Mouse (Mus musculus) MEL (cell line): ENCODE measurements at regions not wholly inside any gene's neighbourhood (a gene's known extent, or its start where the extent isn't known, plus 50 kb on each side); places are given as distances from the start of the nearest gene placed in this dataset.
A peak's percentile ranks its signal among the peaks of the same experiment; 100 is the strongest.

ENCODE experiments used
- DNase-seq: peaks from one replicate; pipeline ENCODE4 v3.0.0; 2011; ENCODE audit warnings: low read depth, low spot score
- H3K27ac ChIP-seq: 2 replicates; pipeline ENCODE4 v1.5.1; 2012; ENCODE audit warnings: low read depth, mild to moderate bottlenecking, control low read depth, low read length, moderate library complexity; ENCODE audit not compliant: control insufficient read depth
- H3K27me3 ChIP-seq, 2 experiments: fragments of 150-350 bp in 1 of 2; sonication (generic) in 1 of 2; 2 replicates each; pipeline ENCODE4 v1.6.1; 2012; ENCODE audit warnings: low read length in 2 of 2, mild to moderate bottlenecking in 2 of 2, improper control_type of control experiment in 1 of 2, moderate library complexity in 1 of 2; ENCODE audit not compliant: insufficient read depth in 2 of 2, control insufficient read depth in 1 of 2
- H3K36me3 ChIP-seq, 2 experiments: 2 replicates each; pipeline ENCODE4 v1.6.1; 2012 to 2014; ENCODE audit warnings: low read length in 2 of 2, improper control_type of control experiment in 1 of 2, inconsistent platforms in 1 of 2, mild to moderate bottlenecking in 1 of 2; ENCODE audit not compliant: insufficient read depth in 2 of 2, control insufficient read depth in 1 of 2
- H3K4me1 ChIP-seq, 2 experiments: fragments of 150-350 bp in 1 of 2; sonication (generic) in 1 of 2; 2 replicates each; pipeline ENCODE4 v1.6.1; 2012; ENCODE audit warnings: low read length in 2 of 2, improper control_type of control experiment in 1 of 2, mild to moderate bottlenecking in 1 of 2; ENCODE audit not compliant: insufficient read depth in 2 of 2, control insufficient read depth in 1 of 2
- H3K4me3 ChIP-seq, 2 experiments: fragments of 150-350 bp in 1 of 2; sonication (generic) in 1 of 2; 2 replicates each; pipeline ENCODE4 v1.5.1; 2012; ENCODE audit warnings: low read depth in 2 of 2, low read length in 2 of 2, mild to moderate bottlenecking in 2 of 2, moderate library complexity in 2 of 2, control low read depth in 1 of 2, improper control_type of control experiment in 1 of 2; ENCODE audit not compliant: control insufficient read depth in 1 of 2, insufficient read depth in 1 of 2
- H3K79me2 ChIP-seq: 2 replicates; pipeline ENCODE4 v1.6.1; 2012; ENCODE audit warnings: mild to moderate bottlenecking, low read length, moderate library complexity; ENCODE audit not compliant: control insufficient read depth, poor library complexity, insufficient read depth
- H3K9ac ChIP-seq: 2 replicates; pipeline ENCODE4 v1.6.1; 2012; ENCODE audit warnings: low read depth, mild to moderate bottlenecking, control low read depth, low read length, moderate library complexity; ENCODE audit not compliant: control insufficient read depth, poor library complexity, severe bottlenecking
- H3K9me3 ChIP-seq: fragments of 150-350 bp; sonication (generic); replicated peaks from 2 replicates; pipeline ENCODE4 v1.6.1; 2012; ENCODE audit warnings: mild to moderate bottlenecking, low read length, improper control_type of control experiment, moderate library complexity; ENCODE audit not compliant: insufficient read depth
- BHLHE40 ChIP-seq: IDR thresholded peaks from 2 replicates; pipeline ENCODE4 v1.6.1; 2012; ENCODE audit warnings: low read depth, mild to moderate bottlenecking, inconsistent platforms, low read length, improper control_type of control experiment, borderline replicate concordance
- CHD2 ChIP-seq: IDR thresholded peaks from 2 replicates; pipeline ENCODE4 v1.6.1; 2011; ENCODE audit warnings: low read length, improper control_type of control experiment
- MAFK ChIP-seq: IDR thresholded peaks from 2 replicates; pipeline ENCODE4 v1.6.1; 2011; ENCODE audit warnings: low read depth, mild to moderate bottlenecking, low read length, improper control_type of control experiment, borderline replicate concordance
- MAX ChIP-seq: IDR thresholded peaks from 2 replicates; pipeline ENCODE4 v1.6.1; 2011; ENCODE audit warnings: low read length, improper control_type of control experiment
- MXI1 ChIP-seq: IDR thresholded peaks from 2 replicates; pipeline ENCODE4 v1.6.1; 2011; ENCODE audit warnings: mild to moderate bottlenecking, low read depth, low read length, improper control_type of control experiment
- NELFE ChIP-seq: IDR thresholded peaks from 2 replicates; pipeline ENCODE4 v1.6.1; 2011; ENCODE audit warnings: low read depth, low read length, improper control_type of control experiment
- NRF1 ChIP-seq: IDR thresholded peaks from 2 replicates; pipeline ENCODE4 v1.6.1; 2014; ENCODE audit warnings: low read depth, mild to moderate bottlenecking, inconsistent platforms, low read length, improper control_type of control experiment, moderate library complexity; ENCODE audit not compliant: poor library complexity, insufficient read depth, severe bottlenecking
- POLR2A ChIP-seq, 2 experiments: IDR thresholded peaks; 2 replicates each; pipeline ENCODE4 v1.6.1; 2011 to 2012; ENCODE audit warnings: low read length in 2 of 2, mild to moderate bottlenecking in 2 of 2, control low read depth in 1 of 2, improper control_type of control experiment in 1 of 2, low read depth in 1 of 2, moderate library complexity in 1 of 2; ENCODE audit not compliant: control insufficient read depth in 1 of 2, insufficient read depth in 1 of 2, poor library complexity in 1 of 2
- POLR2AphosphoS5 ChIP-seq: IDR thresholded peaks from 2 replicates; pipeline ENCODE4 v1.6.1; 2012; ENCODE audit warnings: low read depth, borderline replicate concordance, mild to moderate bottlenecking, inconsistent platforms, low read length, moderate library complexity, mixed read lengths
- SMC3 ChIP-seq: IDR thresholded peaks from 2 replicates; pipeline ENCODE4 v1.6.1; 2011; ENCODE audit warnings: low read depth, low read length, improper control_type of control experiment
- USF1 ChIP-seq: IDR thresholded peaks from 2 replicates; pipeline ENCODE4 v1.6.1; 2014; ENCODE audit warnings: low read depth, mild to moderate bottlenecking, inconsistent platforms, low read length, improper control_type of control experiment, moderate library complexity
- ZC3H11A ChIP-seq: IDR thresholded peaks from 2 replicates; pipeline ENCODE4 v1.6.1; 2012; ENCODE audit warnings: low read depth, mild to moderate bottlenecking, inconsistent platforms, low read length, improper control_type of control experiment
- ZKSCAN1 ChIP-seq: IDR thresholded peaks from 2 replicates; pipeline ENCODE4 v1.6.1; 2012; ENCODE audit warnings: low read depth, mild to moderate bottlenecking, inconsistent platforms, low read length, improper control_type of control experiment, moderate library complexity
- ZMIZ1 ChIP-seq: IDR thresholded peaks from 2 replicates; pipeline ENCODE4 v1.6.1; 2012; ENCODE audit warnings: low read depth, mild to moderate bottlenecking, inconsistent platforms, low read length, improper control_type of control experiment, moderate library complexity

DNA sequence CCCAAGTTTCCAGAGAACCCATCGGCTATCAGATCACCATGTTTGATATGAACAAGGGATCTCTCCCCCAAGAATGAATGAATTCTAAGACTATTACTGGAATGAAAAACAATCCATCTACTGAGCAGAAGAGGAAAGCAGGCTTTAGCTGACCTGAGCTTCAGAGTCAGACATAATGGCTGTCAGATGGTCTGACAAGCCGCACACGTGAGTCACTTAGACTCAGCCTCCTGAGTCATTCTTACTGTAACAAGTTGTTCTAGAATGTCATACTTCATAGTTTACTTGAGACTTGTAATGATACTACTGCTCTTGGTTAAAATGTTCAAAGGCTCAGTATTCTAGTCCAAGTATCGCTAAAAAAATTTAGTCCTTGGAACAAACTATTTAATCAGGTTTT lies 140.2 kb upstream of the Ptgfr start:
- no peaks in the 10 kb centered on the region for H3K4me1 ChIP-seq
- no peaks in the 10 kb centered on the region for H3K79me2 ChIP-seq
- H3K9me3 ChIP-seq = no peaks in the 10 kb centered on the region
- H3K36me3 ChIP-seq = no peaks in the 10 kb centered on the region
- H3K27me3 ChIP-seq = no peaks in the 10 kb centered on the region
- no peak for DNase-seq
- H3K9ac ChIP-seq = no peak overlapping the region
- H3K4me3 ChIP-seq = no peak overlapping the region
- TF ChIP-seq ZC3H11A (no peak), SMC3 (no peak), ZKSCAN1 (no peak), MAX (no peak), NRF1 (no peak), ZMIZ1 (no peak), MAFK (no peak), NELFE (no peak), POLR2AphosphoS5 (no peak), MXI1 (no peak)
- TF ChIP-seq, all 39 proteins: peak for 0
- H3K27ac ChIP-seq = no peak overlapping the region

DNA sequence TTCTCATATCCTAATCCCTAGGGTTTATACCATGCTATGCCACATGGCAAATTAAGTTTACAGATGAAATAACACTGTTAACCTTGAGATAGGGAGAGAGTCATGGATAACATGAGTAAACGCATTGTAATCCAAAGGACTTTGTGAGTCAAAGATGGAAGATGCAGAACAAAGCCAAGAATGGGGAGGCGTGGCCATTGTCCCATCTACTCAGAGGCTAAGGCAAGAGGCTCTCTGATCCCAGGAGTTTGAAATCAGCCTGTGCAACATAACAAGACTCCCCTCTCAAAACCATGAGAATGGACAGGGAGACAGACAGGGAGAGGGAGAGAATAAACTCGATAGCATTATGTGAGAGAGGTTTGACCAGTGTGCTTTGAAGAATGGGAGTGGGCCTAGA lies 112.4 kb upstream of the Ptgfr start:
- DNase-seq = no peak

DNA sequence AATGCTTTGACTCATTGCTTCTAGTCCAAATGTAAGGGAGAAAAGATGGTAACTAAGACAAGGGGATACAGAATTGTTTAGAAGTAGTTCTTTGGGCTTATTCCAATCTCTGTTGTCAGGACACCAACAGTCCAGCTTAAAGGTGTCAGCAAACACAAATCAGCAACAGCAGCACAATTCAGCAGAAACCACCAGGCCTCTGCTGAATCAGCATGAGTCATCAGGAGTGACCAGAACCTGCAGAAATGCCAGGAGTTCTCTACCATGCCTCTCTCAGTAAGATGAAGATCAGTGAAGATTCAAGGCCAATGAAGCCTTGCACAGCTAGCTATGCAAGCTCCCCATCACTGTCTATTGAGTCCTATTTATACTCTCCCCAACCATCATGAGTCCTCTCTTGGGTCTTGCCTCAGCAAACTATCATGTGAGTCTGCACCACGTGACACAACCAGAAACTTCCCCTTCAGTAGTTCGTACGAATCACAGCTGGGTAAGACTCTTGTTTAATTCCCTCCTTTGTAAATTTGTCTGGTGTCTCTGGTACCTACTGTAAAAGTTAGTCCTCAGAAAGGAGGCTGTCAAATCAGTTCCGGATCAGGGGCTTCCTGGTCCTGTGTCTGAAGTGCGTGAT lies 110.7 kb upstream of the Ptgfr start:
- no peaks in the 10 kb centered on the region for H3K4me1 ChIP-seq
- H3K27ac ChIP-seq = no peak overlapping the region
- TF ChIP-seq POLR2A (IDR thresholded peaks at IDR 0.05; ENCODE audit: control insufficient read depth in 1 of 2, insufficient read depth in 1 of 2, low read depth in 1 of 2, low read length in 2 of 2, poor library complexity in 1 of 2) = no peak
- TF ChIP-seq USF1 = peak; percentile 55
- no peaks in the 10 kb centered on the region for H3K36me3 ChIP-seq
- H3K9ac ChIP-seq = no peak overlapping the region
- H3K79me2 ChIP-seq = no peaks in the 10 kb centered on the region
- H3K4me3 ChIP-seq = no peak overlapping the region
- no peaks in the 10 kb centered on the region for H3K9me3 ChIP-seq
- DNase-seq = no peak
- H3K27me3 ChIP-seq = no peaks in the 10 kb centered on the region

More for the DNA sequence above, 112.4 kb upstream of the Ptgfr start:
- H3K36me3 ChIP-seq = no peaks in the 10 kb centered on the region
- H3K27me3 ChIP-seq = no peaks in the 10 kb centered on the region
- no peak for TF ChIP-seq BHLHE40
- no peak for TF ChIP-seq CHD2
- TF ChIP-seq, all 39 proteins: peak for 0
- no peak overlapping the region for H3K4me3 ChIP-seq
- no peaks in the 10 kb centered on the region for H3K79me2 ChIP-seq
- no peak overlapping the region for H3K27ac ChIP-seq
- H3K4me1 ChIP-seq = no peaks in the 10 kb centered on the region
- H3K9me3 ChIP-seq = no peaks in the 10 kb centered on the region
- H3K9ac ChIP-seq = no peak overlapping the region
